Mouse (Mus musculus) forebrain, embryonic 15.5 days (tissue): ENCODE results near the gene Twist2. TPM values are rescaled to one million over a fixed set of nuclear protein-coding genes. Genes with fewer than 3 reads are reported as not detected.

ENCODE experiments used
- ATAC-seq: fragments of 200-750 bp; cut with Nextera tagmentation; replicated peaks from 2 replicates; pipeline ENCODE4 v1.8.0; 2017; ENCODE audit warnings: mild to moderate bottlenecking, moderate TSS enrichment, moderate library complexity
- H3K27ac ChIP-seq: fragments of 300-500 bp; sonication (generic); replicated peaks from 2 replicates; pipeline ENCODE4 v1.5.1; 2015; ENCODE audit warnings: mild to moderate bottlenecking, inconsistent platforms
- H3K27me3 ChIP-seq: fragments of 300-500 bp; sonication (generic); 2 replicates; pipeline ENCODE4 v1.6.1; 2015; ENCODE audit warnings: inconsistent platforms
- H3K36me3 ChIP-seq: fragments of 300-500 bp; sonication (generic); 2 replicates; pipeline ENCODE4 v1.6.1; 2015; ENCODE audit warnings: mild to moderate bottlenecking, inconsistent platforms
- H3K4me1 ChIP-seq: fragments of 300-500 bp; sonication (generic); 2 replicates; pipeline ENCODE4 v1.6.1; 2015; ENCODE audit warnings: inconsistent platforms
- H3K4me2 ChIP-seq: fragments of 300-500 bp; sonication (generic); replicated peaks from 2 replicates; pipeline ENCODE4 v1.6.1; 2015; ENCODE audit warnings: mild to moderate bottlenecking, inconsistent platforms
- H3K4me3 ChIP-seq: fragments of 300-500 bp; sonication (generic); 2 replicates; pipeline ENCODE4 v1.5.1; 2015; ENCODE audit warnings: mild to moderate bottlenecking, inconsistent platforms
- H3K9ac ChIP-seq: fragments of 300-500 bp; sonication (generic); replicated peaks from 2 replicates; pipeline ENCODE4 v1.6.1; 2015; ENCODE audit warnings: mild to moderate bottlenecking, inconsistent platforms
- H3K9me3 ChIP-seq: fragments of 300-500 bp; sonication (generic); 2 replicates; pipeline ENCODE4 v1.6.1; 2016; ENCODE audit warnings: inconsistent platforms
- WGBS: fragments of 180-500 bp; shearing (Covaris S2); methylation state at CpG from one replicate; pipeline ENCODE4 v1.1.7; 2015; ENCODE audit warnings: mixed read lengths; 5-methylcytosine and 5-hydroxymethylcytosine counted together
- polyA plus RNA-seq: library from polyadenylated mRNA; unstranded; fragments of >200 nt; fragmentation: Nextera tagmentation; extraction: Ambion mirVana; gene quantifications from 2 replicates; pipeline ENCODE4 v1.2.1, GENCODE M21; 2015

Gene Twist2
- 0.29 and 0.86 TPM in 2 replicates for polyA plus RNA-seq

DNA sequence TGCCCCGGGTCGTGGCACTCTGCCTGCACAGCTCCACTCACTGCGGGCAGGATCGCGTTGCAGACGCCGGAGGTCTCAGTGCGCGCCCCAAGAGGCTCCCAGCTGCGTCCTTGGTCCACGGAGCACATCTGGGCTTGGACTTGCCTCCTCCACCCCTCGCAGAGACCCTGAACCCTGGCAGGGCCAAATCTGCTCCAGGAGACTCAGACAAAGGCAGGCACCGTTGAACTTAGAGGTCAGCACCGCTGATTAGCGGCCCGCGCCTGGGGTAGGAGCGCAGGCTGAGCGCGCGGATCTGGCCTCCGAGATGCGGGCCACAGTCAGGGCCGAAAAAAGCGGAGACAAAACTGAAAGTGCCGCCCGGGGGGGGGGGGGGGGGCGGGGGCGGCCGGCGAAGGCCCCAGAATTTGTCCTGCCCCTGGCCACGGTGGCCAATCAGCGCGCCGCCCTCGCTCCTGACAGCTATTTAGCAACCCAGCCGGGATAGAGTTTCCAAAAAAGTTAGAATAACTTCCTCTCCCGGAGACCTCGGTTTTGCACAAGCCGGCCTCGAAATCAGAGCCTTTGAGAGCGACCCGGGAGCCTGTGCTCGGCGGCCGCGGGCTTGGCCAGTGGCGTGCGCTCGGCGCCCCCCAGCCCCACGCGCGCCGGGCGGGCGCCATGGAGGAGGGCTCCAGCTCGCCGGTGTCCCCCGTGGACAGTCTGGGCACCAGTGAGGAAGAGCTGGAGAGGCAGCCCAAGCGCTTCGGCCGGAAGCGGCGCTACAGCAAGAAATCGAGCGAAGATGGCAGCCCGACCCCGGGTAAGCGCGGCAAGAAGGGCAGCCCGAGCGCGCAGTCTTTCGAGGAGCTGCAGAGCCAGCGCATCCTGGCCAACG is at the start of gene Twist2:
Gene Twist2 (plus strand): TSS at position 495 of the 877 bp plus-strand sequence.
- Histone ChIP-seq H3K27me3 (peaks cover 64% of the 10 kb centered on the region), H3K4me3 (peak within 1 kb of the TSS; percentile 40), H3K9me3 (no peaks in the 10 kb centered on the region), H3K4me2 (peak within 1 kb of the TSS; percentile 62), H3K9ac (peak within 1 kb of the TSS; percentile 23), H3K4me1 (peaks cover 15% of the 10 kb centered on the region), H3K36me3 (no peaks in the 10 kb centered on the region), H3K27ac (no peak within 1 kb of the TSS)
- ATAC-seq = no peak
- WGBS = under 1% methylated on average over 73 of the region's 77 CpGs

DNA sequence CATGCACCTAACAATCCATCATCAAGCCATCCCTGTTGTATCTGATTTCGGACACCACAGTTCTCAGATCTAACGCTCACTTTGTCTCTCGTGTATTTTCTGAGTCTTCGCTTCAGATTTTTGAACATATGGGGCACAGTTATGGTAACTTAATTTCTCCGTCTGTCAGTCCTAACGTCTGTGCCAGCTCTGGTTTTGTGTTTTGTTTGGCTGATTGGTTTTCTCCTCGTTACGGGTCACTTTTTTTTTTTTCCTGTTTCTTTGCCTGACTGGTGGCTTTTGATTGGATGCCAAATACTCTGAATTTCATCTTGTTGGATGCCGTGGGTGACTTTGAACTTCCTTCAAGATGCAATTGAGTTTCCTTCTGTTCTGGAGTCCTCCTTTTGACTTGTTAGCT is 48.3 kb upstream of the Twist2 start:
- no peak for ATAC-seq
- WGBS = 44% methylated on average over 9 of the region's 9 CpGs
- H3K9ac ChIP-seq = no peak overlapping the region
- peaks cover 16% of the 10 kb centered on the region for H3K4me1 ChIP-seq
- no peak overlapping the region for H3K4me3 ChIP-seq
- H3K27me3 ChIP-seq = no peaks in the 10 kb centered on the region
- no peaks in the 10 kb centered on the region for H3K36me3 ChIP-seq
- H3K9me3 ChIP-seq = no peaks in the 10 kb centered on the region
- no peak overlapping the region for H3K4me2 ChIP-seq
- H3K27ac ChIP-seq = peak overlapping the region; percentile 57

DNA sequence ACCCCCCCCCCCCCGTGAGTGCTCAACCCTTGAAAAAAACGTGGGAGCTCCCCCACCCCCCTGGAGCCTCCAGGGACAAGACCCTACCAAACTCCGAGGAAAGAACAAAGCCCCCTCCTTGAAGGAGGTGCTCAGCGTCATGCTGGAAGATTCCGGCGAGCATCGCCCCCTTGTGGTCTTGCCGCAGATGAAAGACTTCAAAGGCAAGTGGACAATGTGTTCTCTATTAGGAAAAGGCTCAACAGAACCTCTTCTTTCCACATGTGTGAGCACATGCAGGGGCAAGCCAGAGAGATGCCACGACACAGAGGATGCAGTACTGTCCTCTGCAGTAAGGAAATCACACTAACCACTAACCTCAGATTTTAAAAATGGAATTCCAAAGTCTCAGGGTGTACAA is 46.2 kb upstream of the Twist2 start:
- Histone ChIP-seq H3K9ac (no peak overlapping the region), H3K27ac (no peak overlapping the region), H3K9me3 (no peaks in the 10 kb centered on the region), H3K4me2 (peak overlapping the region; percentile 40), H3K4me3 (peak overlapping the region; percentile 14; the same call in 1 of the 2 replicates), H3K27me3 (no peaks in the 10 kb centered on the region), H3K4me1 (peaks cover 32% of the 10 kb centered on the region), H3K36me3 (no peaks in the 10 kb centered on the region)
- WGBS = 2% methylated on average over 9 of the region's 9 CpGs
- ATAC-seq = peak; percentile 76

DNA sequence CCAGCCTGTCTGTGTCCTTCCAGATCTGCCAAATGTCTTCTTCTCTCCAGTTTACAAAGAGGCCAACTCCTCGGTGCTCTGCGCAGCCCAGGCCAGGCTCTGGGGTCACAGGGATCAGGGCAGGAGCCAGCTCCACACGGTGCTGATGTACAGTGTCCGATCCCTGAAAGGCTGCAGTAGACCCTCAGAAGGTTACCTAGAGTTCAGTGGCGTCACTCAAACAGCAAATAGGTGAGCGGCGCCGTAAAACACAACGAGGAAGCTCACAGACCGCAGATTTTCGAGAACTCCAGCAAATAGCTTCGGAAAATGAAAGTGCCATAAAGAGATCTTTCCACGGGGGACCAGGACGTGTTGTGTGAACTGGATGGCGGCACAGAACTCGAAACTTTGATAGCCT is 44.0 kb upstream of the Twist2 start:
- H3K9me3 ChIP-seq = no peaks in the 10 kb centered on the region
- WGBS = 75% methylated on average over 16 of the region's 16 CpGs
- no peaks in the 10 kb centered on the region for H3K27me3 ChIP-seq
- H3K36me3 ChIP-seq = no peaks in the 10 kb centered on the region
- H3K4me3 ChIP-seq = no peak overlapping the region
- H3K4me2 ChIP-seq = no peak overlapping the region
- H3K27ac ChIP-seq = no peak overlapping the region
- peaks cover 40% of the 10 kb centered on the region for H3K4me1 ChIP-seq
- no peak for ATAC-seq
- H3K9ac ChIP-seq = no peak overlapping the region

DNA sequence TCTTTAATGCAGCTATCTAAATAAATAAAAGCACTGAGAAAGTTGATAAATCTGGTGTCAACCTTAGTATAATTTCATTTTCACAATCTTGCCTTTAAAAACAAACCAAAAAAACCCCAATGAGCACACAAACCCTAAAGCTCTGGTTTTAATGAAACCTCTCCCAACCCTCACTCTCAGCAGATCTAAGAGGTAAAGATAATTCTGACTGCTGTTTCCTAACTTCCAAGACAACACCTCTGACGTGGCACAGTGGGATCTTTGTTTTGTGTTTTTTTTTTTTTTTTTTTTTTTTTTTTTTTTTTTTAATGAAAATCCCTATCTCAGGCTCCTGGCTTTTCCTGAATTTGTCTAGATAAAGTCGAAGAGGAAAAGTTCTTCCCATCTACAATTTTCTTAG is 43.1 kb upstream of the Twist2 start:
- Histone ChIP-seq H3K9ac (no peak overlapping the region), H3K4me2 (no peak overlapping the region), H3K4me1 (peaks cover 38% of the 10 kb centered on the region), H3K27ac (no peak overlapping the region), H3K36me3 (no peaks in the 10 kb centered on the region), H3K4me3 (no peak overlapping the region), H3K27me3 (no peaks in the 10 kb centered on the region), H3K9me3 (no peaks in the 10 kb centered on the region)
- WGBS = 36% methylated on average over 2 of the region's 2 CpGs
- ATAC-seq = no peak

DNA sequence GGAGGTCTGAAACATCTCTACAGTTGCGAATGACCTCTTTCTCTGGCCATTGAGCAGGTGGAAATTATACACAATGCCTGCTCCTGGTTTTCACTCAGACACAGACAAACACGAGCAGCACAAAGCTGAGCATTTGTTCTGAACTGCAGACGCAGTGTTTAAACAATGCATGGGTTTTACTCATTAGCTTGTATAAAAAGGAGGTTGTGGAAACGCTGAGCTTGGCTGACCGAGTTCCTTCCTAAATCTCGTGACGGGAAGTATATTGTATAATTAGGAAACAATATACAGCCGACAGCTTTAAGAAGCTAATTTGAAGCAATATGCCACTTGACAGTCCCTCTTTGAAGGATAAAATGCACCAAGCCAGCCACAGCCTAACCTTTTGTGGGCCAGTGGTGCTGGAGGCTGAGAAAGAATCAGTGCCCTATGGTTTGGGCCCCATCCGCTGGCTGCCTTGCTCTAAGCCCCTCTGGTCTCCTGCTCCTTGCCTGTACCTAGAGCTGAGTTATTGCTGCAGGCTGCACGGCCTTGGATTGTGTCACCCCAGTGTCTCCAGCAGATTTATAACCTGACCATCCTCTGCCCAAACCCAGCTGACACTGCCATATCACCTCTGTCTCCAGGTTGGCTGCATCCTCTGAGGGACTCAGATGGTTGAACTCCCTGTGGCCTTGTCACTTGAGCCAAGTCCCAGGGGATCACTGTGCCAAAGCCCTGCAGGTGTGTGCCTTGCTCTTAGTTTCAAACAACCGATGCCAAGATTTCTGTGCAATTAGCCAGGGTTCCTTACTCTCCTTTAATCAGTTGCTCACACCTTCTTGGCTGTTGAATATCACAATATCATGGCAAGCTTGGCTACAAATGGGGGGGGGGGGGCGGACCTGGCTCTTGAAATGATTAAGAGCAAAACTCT is 42.4 kb upstream of the Twist2 start:
- Histone ChIP-seq H3K9ac (0 out of 2 replicates have a peak overlapping the region, but pooled peaks have one; percentile 4), H3K27me3 (no peaks in the 10 kb centered on the region), H3K4me1 (peaks cover 32% of the 10 kb centered on the region), H3K4me3 (no peak overlapping the region), H3K9me3 (no peaks in the 10 kb centered on the region), H3K4me2 (no peak overlapping the region), H3K36me3 (no peaks in the 10 kb centered on the region), H3K27ac (0 out of 2 replicates have a peak overlapping the region, but pooled peaks have one; percentile 11)
- 10% methylated on average over 12 of the region's 12 CpGs for WGBS
- 0 out of 2 replicates have a peak, but pooled peaks have one; percentile 14 for ATAC-seq

DNA sequence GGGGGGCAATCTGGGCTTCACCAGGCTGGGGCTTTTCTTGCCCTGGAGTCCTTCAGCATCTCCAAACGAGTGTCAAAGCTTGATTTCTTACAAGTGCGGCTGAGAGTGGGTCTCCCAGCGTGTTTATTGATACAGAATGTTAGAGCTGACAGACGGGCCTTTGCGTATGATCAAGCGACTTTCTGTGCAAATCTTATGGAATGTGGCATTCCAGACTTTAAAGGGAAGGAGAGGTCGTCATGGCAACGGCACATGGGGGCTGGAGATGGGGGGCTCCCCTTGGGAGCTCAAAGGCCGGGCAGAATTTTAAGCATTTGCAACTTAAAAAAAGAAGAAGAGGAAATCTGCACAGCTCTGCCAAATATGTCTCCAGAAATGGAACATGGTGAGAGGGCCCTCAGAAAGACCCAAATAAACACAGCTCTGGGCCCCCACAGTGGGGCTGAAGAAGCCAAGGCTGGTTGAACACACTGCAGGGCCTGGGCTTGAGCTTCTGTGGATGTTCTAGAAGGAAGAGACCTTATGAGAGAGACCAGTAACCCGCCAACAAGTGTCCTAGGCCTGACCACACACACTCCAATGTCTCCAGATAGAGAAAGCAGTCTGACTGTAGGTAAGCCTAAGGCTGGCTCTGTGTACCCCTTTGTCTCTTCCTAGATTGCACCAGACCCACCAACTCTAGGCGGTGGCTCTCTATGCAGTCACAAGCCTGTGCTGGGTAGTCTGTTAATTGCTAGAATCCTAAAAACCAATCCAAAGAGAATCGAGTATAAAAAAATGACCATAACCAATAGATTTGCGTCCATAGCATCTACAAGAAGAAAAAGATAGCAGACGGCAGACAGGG is 40.9 kb upstream of the Twist2 start:
- 43% methylated on average over 14 of the region's 14 CpGs for WGBS
- H3K4me2 ChIP-seq = no peak overlapping the region; the same call in 1 of the 2 replicates

DNA sequence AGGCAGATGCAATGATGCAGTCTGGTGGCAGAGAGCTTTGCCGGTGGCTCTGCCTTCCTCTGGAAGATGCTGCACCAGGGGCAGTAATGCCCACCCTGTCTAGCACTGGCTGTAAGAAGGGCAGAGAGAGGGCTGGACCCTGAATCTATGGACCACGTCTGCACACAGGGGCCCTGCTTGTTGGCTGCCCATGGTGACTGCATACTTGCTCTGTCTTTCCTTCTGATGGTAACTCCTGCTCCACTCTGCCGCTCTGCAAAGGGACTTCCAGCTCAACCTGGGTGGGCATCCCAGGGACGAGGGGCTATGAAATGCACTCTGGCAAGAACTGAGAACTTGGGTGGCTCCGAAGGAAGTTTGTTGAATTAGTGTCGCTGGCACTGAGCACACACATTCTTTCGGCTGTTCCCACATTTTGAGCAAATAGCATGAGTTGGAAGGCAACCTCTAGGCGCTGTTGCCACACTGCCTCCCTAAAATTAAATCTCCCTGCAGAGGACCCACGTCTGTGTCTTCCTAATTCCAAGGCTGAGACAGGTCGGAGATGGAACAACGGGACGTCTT is 38.7 kb upstream of the Twist2 start:
- H3K4me2 ChIP-seq = no peak overlapping the region
- H3K36me3 ChIP-seq = no peaks in the 10 kb centered on the region
- H3K9me3 ChIP-seq = no peaks in the 10 kb centered on the region
- ATAC-seq = no peak
- no peak overlapping the region for H3K4me3 ChIP-seq
- H3K27ac ChIP-seq = no peak overlapping the region
- WGBS = 73% methylated on average over 12 of the region's 12 CpGs
- H3K27me3 ChIP-seq = no peaks in the 10 kb centered on the region
- no peak overlapping the region for H3K9ac ChIP-seq
- H3K4me1 ChIP-seq = peaks cover 24% of the 10 kb centered on the region

More for the DNA sequence above, 40.9 kb upstream of the Twist2 start:
- Histone ChIP-seq H3K9ac (no peak overlapping the region), H3K9me3 (no peaks in the 10 kb centered on the region), H3K27me3 (no peaks in the 10 kb centered on the region), H3K4me1 (peaks cover 24% of the 10 kb centered on the region), H3K4me3 (no peak overlapping the region), H3K27ac (peak overlapping the region; percentile 53), H3K36me3 (no peaks in the 10 kb centered on the region)
- peak; percentile 63 for ATAC-seq

DNA sequence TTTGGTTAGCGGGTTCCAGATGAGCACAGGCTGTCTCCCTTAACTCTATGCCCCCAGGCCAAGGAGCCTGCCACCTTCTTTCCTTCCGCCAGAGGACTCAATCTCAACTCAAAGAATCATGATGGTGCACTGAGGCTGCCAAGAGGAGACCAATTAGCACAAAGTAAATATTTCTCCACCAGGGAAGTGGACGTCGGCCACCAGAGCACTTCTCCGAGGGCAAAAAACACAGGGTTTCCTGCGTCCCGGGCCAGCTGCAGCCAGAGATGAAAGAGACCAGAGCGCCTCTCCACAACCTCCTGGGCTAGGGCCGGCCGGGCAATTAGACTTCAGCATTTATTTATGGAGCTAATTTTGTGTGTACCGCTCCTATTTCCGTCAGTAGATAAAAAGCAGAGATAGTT is 31.0 kb upstream of the Twist2 start:
- H3K27me3 ChIP-seq = no peaks in the 10 kb centered on the region
- no peak overlapping the region for H3K9ac ChIP-seq
- WGBS = 45% methylated on average over 12 of the region's 12 CpGs
- no peak overlapping the region for H3K27ac ChIP-seq
- H3K36me3 ChIP-seq = no peaks in the 10 kb centered on the region
- no peaks in the 10 kb centered on the region for H3K4me1 ChIP-seq
- H3K9me3 ChIP-seq = no peaks in the 10 kb centered on the region
- ATAC-seq = no peak
- no peak overlapping the region for H3K4me3 ChIP-seq
- no peak overlapping the region for H3K4me2 ChIP-seq

DNA sequence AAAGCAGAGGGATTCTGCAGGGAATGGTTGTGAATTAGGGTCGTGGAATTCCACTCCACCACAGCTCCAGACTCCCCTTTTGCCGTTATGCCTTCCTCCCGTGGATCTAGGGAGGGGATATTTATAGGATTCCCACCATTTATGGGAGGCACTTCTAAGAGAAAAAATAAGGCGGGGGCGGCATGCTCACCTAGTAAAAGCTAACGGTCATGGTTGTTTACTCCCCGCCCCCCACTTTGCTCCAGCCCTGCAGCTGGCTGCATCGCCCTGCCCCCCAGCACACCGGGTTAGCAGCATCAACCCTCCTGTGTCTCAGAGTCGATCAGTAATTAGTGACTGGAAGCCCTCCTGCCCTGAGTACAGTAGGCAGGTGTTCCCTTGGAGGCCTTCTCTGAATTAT is 30.6 kb upstream of the Twist2 start:
- no peak for ATAC-seq
- WGBS = 29% methylated on average over 10 of the region's 10 CpGs
- no peak overlapping the region for H3K4me3 ChIP-seq

DNA sequence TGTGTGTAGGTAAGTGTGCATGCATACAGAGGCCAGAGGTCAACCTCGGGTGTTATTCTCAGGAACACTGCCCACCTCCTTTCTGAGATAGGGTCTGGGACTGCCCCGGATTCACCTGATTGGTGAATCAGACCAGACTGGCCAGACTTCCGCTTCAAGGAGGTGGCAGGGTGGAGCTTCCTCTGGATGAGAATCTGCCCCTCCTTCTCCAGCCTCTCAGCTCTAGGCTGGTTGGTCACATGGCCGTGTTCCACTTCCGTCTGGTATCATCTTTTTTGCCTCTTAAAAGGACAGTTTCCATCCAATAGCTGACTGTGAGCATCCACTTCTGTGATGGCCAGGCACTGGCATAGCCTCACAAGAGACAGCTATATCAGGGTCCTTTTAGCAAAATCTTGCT is 24.3 kb upstream of the Twist2 start:
- no peak overlapping the region for H3K4me2 ChIP-seq
- H3K27me3 ChIP-seq = no peaks in the 10 kb centered on the region
- H3K9ac ChIP-seq = no peak overlapping the region
- no peaks in the 10 kb centered on the region for H3K4me1 ChIP-seq
- H3K27ac ChIP-seq = no peak overlapping the region
- no peaks in the 10 kb centered on the region for H3K9me3 ChIP-seq
- no peak overlapping the region for H3K4me3 ChIP-seq
- WGBS = 84% methylated on average over 5 of the region's 5 CpGs
- H3K36me3 ChIP-seq = no peaks in the 10 kb centered on the region
- ATAC-seq = no peak

More for the DNA sequence above, 30.6 kb upstream of the Twist2 start:
- H3K27me3 ChIP-seq = no peaks in the 10 kb centered on the region
- H3K9ac ChIP-seq = no peak overlapping the region
- no peak overlapping the region for H3K4me2 ChIP-seq
- H3K36me3 ChIP-seq = no peaks in the 10 kb centered on the region
- H3K27ac ChIP-seq = no peak overlapping the region
- no peaks in the 10 kb centered on the region for H3K9me3 ChIP-seq
- H3K4me1 ChIP-seq = no peaks in the 10 kb centered on the region
